Mouse (Mus musculus): ENCODE data around the gene Tmem123.

The Tmem123 gene

GRCm38 (mm10) chr9:7805101-7805506 lies 41.3 kb downstream of the Tmem123 start:
- in situ Hi-C loops (cut with MboI, MseI), result no loop called here

DNA sequence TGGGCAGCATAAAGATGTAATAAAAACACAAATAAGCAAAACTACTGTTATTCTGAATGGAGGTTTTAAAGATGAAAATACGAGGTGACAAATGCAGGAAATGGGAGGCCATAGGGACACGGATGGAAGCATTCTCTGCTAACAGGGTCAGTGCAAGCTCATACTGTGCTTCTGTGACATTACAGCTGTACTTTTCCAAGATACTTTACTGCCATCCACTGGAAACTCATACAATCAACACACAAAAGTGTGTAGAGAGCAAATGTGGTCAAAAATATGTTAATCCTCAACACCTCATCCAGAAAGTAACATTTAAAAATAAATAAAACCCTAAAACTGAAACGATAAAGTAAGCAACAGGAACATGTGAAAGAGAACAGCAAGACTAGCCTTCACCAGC lies 58.9 kb downstream of the Tmem123 start:
- in situ Hi-C loops (cut with MboI, MseI), result no loop called here

DNA sequence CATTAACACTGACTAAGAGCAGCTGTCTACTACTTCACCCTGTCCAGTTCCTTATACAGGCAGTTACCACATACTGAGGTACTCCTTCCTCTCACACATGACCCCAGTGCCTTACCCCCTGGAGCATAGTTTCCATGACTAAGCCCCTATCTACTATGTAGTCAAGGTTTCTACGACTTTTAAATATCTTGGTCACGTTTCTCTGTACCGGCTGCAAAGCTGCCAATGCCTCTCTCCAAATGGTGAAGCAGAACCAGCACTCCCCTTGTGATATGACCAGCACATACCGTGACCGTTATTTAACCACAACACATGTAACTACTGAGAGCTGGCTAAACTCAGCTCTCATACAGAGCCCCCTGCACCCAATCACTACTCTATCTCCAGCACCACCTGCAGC lies 61.1 kb downstream of the Tmem123 start:
- in situ Hi-C loops (cut with MboI, MseI), result loop anchor here in 1 of 2 experiments (5.0 kb wide), 1 partner anchor 48 kb away; no protein-coding TSS in a partner anchor

DNA sequence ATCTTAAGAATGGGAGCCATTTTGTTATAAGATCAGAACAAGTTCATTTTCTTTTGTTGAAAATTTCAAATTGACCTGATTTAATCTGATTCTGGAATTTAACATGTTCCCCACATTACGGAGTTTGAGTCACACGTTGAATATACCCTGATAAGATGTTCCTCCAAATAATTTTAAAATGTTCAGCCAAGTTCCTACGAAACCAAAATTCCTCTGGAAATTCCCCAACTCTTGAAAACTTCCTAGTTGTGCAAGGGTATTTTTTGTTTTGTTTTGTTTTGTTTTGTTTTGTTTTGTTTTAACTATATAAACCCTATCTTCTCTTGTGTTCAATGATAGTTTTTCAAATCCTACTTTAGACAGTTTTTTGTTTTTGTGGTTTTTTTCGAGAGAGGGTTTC lies 64.9 kb downstream of the Tmem123 start:
- in situ Hi-C loops (cut with MboI, MseI), result loop anchor here in 1 of 2 experiments (5.0 kb wide), 1 partner anchor 51 kb away; no protein-coding TSS in a partner anchor

GRCm38 (mm10) chr9:7829531-7830528 lies 66.0 kb downstream of the Tmem123 start:
- in situ Hi-C loops (cut with MboI, MseI), result loop anchor here (5.0 kb wide), 3 partner anchors 37 to 63 kb away; no protein-coding TSS in a partner anchor

DNA sequence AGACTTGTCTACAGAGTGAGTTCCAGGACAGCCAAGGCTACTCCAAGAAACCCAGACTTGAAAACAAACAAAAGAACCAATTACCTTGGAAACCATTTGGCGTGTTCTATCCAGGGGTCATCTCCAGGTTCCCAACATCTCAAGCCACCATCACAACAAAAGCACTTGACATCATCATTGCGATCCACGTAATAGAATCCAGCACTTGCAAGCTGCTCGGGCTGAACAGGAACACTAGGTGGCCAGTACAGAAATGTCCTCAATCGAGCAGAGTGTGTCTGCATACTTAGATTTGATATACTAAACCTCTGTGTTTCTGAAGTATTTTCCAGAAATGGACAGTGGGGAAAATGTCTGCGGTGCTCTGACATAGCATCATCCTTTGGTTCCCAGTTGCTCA lies 69.6 kb downstream of the Tmem123 start:
- in situ Hi-C loops (cut with MboI, MseI), result loop anchor here in 1 of 2 experiments (5.0 kb wide), 2 partner anchors 34 to 66 kb away; no protein-coding TSS in a partner anchor

- in situ Hi-C loops (cut with MboI, MseI), result no loop called here
These were observed 71.5 kb downstream of the Tmem123 start for GRCm38 (mm10) chr9:7835302-7835701.

GRCm38 (mm10) chr9:7836331-7836730 lies 72.5 kb downstream of the Tmem123 start:
- in situ Hi-C loops (cut with MboI, MseI), result no loop called here

DNA sequence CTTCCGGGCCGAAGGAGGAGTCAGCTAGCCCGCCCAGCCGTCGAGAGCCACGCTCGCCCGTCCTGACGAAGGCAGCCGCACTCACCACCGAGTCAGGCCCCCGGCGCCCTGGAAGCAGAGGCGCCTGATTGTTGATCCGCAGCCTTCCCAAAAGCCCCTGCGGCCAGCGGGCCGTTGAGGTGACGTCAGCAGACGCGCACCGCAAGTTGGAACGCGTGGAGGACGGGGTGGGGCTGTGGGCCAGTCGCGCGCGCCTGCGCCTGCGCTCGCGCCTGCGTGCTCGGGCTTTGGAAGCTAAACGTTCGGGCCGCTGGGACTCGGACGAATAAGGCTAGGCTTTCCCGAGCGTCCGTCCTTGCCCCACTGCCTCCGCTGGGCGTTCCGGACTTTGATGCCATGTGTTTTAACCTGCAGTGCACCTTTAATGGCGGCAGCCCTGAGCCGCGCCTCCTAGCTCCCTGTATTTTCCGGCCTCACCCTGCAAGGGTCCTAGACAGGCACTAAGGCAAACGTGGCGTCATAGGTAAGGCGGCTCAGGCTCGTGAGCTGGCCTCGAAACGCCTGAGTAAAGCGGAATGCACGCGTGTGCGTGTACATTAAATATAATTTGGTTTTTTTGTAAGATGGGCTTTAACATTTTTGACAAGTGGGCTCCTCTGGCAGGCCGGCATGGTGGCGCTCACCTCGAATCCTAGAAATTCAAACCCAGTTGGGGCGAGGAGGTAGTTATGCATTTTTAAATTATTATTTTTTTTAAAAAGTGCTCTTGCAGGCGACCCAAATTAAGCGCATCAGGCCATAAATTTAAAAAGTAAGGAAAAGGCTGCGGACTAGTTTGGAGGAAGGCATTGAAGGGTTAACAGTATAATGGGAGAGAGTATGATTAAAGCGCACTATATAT lies 73.3 kb downstream of the Tmem123 start, which contains the start of gene Birc2:
Gene Birc2 (minus strand): TSS at position 160 of the 901 bp plus-strand sequence.
- in situ Hi-C loops (cut with MboI, MseI), result no loop called here

GRCm38 (mm10) chr9:7837806-7838440 lies 74.1 kb downstream of the Tmem123 start:
- in situ Hi-C loops (cut with MboI, MseI), result no loop called here

DNA sequence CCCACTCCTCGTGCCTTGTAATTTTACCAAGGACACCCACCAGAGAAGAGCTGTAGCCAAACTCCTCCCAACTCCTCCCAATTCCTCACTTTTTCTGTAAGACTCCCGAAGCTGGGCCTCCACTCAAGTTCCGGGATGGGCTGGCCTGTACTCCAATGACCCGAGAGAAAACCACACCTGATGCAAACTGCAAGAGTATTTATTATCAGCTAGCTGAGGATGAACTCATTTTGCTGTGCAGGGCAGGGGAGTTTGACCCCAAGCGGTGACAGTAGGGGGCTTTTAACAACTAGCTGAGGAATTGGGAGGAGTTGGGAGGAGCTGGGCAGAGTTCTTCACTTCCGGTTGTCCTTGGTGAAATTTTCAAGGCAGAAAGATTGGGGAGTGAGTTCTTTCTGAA lies 77.4 kb downstream of the Tmem123 start:
- in situ Hi-C loops (cut with MboI, MseI), result loop anchor here in 1 of 2 experiments (5.0 kb wide), 1 partner anchor 659 kb away; the partner anchor contains the start of genes Dcun1d5 and Dync2h1
